Mouse (Mus musculus): ENCODE results near the gene Cflar.
"Not testable (repeated sequence)": the region's sequence is repeated elsewhere in the genome, so short reads cannot be mapped to it uniquely, and the experiment has no call there.

The Cflar gene

GRCm38 (mm10) chr1:58711365-58712016 is at the start of gene Cflar:
Gene Cflar (plus strand): TSS chr1:58711508.
- DNase-seq = peak; percentile 85 to 86

GRCm38 (mm10) chr1:58662671-58663070 is 48.6 kb upstream of the Cflar start:
- not testable (repeated sequence) for DNase-seq

- DNase-seq = not testable (repeated sequence)
Observed at GRCm38 (mm10) chr1:58663365-58663764, 47.9 kb upstream of the Cflar start.

- no peak for DNase-seq
Observed at GRCm38 (mm10) chr1:58668191-58668590, 43.1 kb upstream of the Cflar start.

- not testable (repeated sequence) for DNase-seq
Observed at GRCm38 (mm10) chr1:58669635-58670034, 41.7 kb upstream of the Cflar start.

- DNase-seq = no peak
Observed at GRCm38 (mm10) chr1:58672116-58672515, 39.2 kb upstream of the Cflar start.

GRCm38 (mm10) chr1:58675011-58675410 is 36.3 kb upstream of the Cflar start:
- DNase-seq = no peak

GRCm38 (mm10) chr1:58677575-58677974 is 33.7 kb upstream of the Cflar start:
- DNase-seq = peak in 1 of 2 experiments; percentile 53

- DNase-seq = not testable (repeated sequence)
Observed at GRCm38 (mm10) chr1:58678412-58678811, 32.9 kb upstream of the Cflar start.

GRCm38 (mm10) chr1:58689426-58689825 is 21.9 kb upstream of the Cflar start:
- DNase-seq = no peak

GRCm38 (mm10) chr1:58690006-58690744 is 21.1 kb upstream of the Cflar start:
- DNase-seq = no peak

- not testable (repeated sequence) for DNase-seq
Observed at GRCm38 (mm10) chr1:58690834-58691488, 20.3 kb upstream of the Cflar start.

GRCm38 (mm10) chr1:58691718-58692117 is 19.6 kb upstream of the Cflar start:
- not testable (repeated sequence) for DNase-seq

GRCm38 (mm10) chr1:58693696-58694095 is 17.6 kb upstream of the Cflar start:
- no peak for DNase-seq

- DNase-seq = not testable (repeated sequence)
Observed at GRCm38 (mm10) chr1:58695810-58696209, 15.5 kb upstream of the Cflar start, which contains the start of gene Als2cr12. Gene Als2cr12 (minus strand): TSS chr1:58695989.

- peak in 1 of 2 experiments; percentile 25 for DNase-seq
Observed at GRCm38 (mm10) chr1:58697607-58698006, 13.7 kb upstream of the Cflar start.

GRCm38 (mm10) chr1:58698781-58699180 is 12.5 kb upstream of the Cflar start:
- no peak for DNase-seq

- no peak for DNase-seq
Observed at GRCm38 (mm10) chr1:58699988-58700387, 11.3 kb upstream of the Cflar start.

- DNase-seq = not testable (repeated sequence)
Observed at GRCm38 (mm10) chr1:58700580-58701162, 10.6 kb upstream of the Cflar start.

GRCm38 (mm10) chr1:58710043-58710442 is 1.3 kb upstream of the Cflar start:
- DNase-seq = not testable (repeated sequence)

GRCm38 (mm10) chr1:58710711-58711364 is 470 bp upstream of the Cflar start:
- no peak for DNase-seq
